Mouse (Mus musculus) lung, adult 2 months (tissue): ENCODE results near the gene Zfp978. TPM values are rescaled to one million over a fixed set of nuclear protein-coding genes. Genes with fewer than 3 reads are reported as not detected.
"Not testable (repeated sequence)": the region's sequence is repeated elsewhere in the genome, so short reads cannot be mapped to it uniquely, and the experiment has no call there.

Experiments used
- DNase-seq: peaks from one replicate; pipeline ENCODE4 v3.0.0; 2022
- H3K4me1 ChIP-seq: fragments of 200-500 bp; 2 replicates; pipeline ENCODE4 v1.6.1; 2011; ENCODE audit warnings: low read length; ENCODE audit not compliant: control insufficient read depth, insufficient read depth
- H3K4me3 ChIP-seq: fragments of 200-500 bp; replicated peaks from 2 replicates; pipeline ENCODE3; 2011; ENCODE audit warnings: low read depth, mild to moderate bottlenecking, control low read depth, low read length; ENCODE audit errors: extremely low read depth
- CTCF ChIP-seq: fragments of 200-500 bp; IDR thresholded peaks from 2 replicates; pipeline ENCODE4 v1.5.1; 2011; ENCODE audit warnings: mild to moderate bottlenecking, low read length, control low read depth; ENCODE audit not compliant: insufficient read depth
- POLR2A ChIP-seq: fragments of 200-500 bp; IDR thresholded peaks from 2 replicates; pipeline ENCODE4 v1.6.1; 2011; ENCODE audit warnings: low read depth, mild to moderate bottlenecking, control low read depth, low read length, borderline replicate concordance; ENCODE audit errors: extremely low read depth
- WGBS: fragments of 180-500 bp; shearing (Covaris S2); methylation state at CpG from one replicate; pipeline ENCODE4 v1.1.7; 2018; 5-methylcytosine and 5-hydroxymethylcytosine counted together
- polyA plus RNA-seq: library from polyadenylated mRNA; depleted of rRNA; stranded (reverse); fragments of >200 nt; gene quantifications from 2 replicates; pipeline ENCODE4 v1.2.3, GENCODE M21; 2012; rRNA removed

Gene Zfp978
- polyA plus RNA-seq, 1 experiment: not detected

- H3K4me3 ChIP-seq: no peak overlapping the region
- TF ChIP-seq POLR2A (no peak), CTCF (no peak)
- no peaks in the 10 kb centered on the region for H3K4me1 ChIP-seq
- 49% methylated on average over 4 of the region's 4 CpGs for WGBS
- DNase-seq: no peak
Measured at GRCm38 (mm10) chr4:147423641-147424298, 62.7 kb downstream of the Zfp978 start.

GRCm38 (mm10) chr4:147424404-147424803 lies 63.3 kb downstream of the Zfp978 start:
- not testable (repeated sequence) for H3K4me3 ChIP-seq, DNase-seq, H3K4me1 ChIP-seq
- 44% methylated on average over 3 of the region's 3 CpGs for whole genome bisulfite sequencing

GRCm38 (mm10) chr4:147425615-147426347 lies 64.7 kb downstream of the Zfp978 start:
- DNase-seq, H3K4me3 ChIP-seq, H3K4me1 ChIP-seq: not testable (repeated sequence)
- WGBS: 47% methylated on average over 5 of the region's 5 CpGs

- no peak overlapping the region for H3K4me3 ChIP-seq
- DNase-seq: no peak
- no peaks in the 10 kb centered on the region for H3K4me1 ChIP-seq
- TF ChIP-seq POLR2A: no peak
Measured at GRCm38 (mm10) chr4:147430651-147431050, 69.5 kb downstream of the Zfp978 start.

GRCm38 (mm10) chr4:147431696-147432442 lies 70.8 kb downstream of the Zfp978 start:
- not testable (repeated sequence) for H3K4me1 ChIP-seq, DNase-seq, H3K4me3 ChIP-seq
- WGBS: 65% methylated on average over 3 of the region's 3 CpGs

GRCm38 (mm10) chr4:147432443-147432790 lies 71.3 kb downstream of the Zfp978 start:
- WGBS: 92% methylated on average over 1 of the region's 1 CpGs
- Histone ChIP-seq H3K4me1 (no peaks in the 10 kb centered on the region), H3K4me3 (no peak overlapping the region)
- DNase-seq: no peak
- TF ChIP-seq CTCF (no peak), POLR2A (no peak)

GRCm38 (mm10) chr4:147433017-147433416 lies 71.9 kb downstream of the Zfp978 start:
- 37% methylated on average over 3 of the region's 3 CpGs for WGBS
- Histone ChIP-seq H3K4me1 (no peaks in the 10 kb centered on the region), H3K4me3 (no peak overlapping the region)
- DNase-seq: no peak
- no peak for TF ChIP-seq CTCF
- TF ChIP-seq POLR2A: no peak

GRCm38 (mm10) chr4:147433874-147434273 lies 72.8 kb downstream of the Zfp978 start:
- no peak for DNase-seq
- H3K4me1 ChIP-seq: no peaks in the 10 kb centered on the region
- 35% methylated on average over 2 of the region's 2 CpGs for WGBS
- TF ChIP-seq POLR2A: no peak
- no peak for TF ChIP-seq CTCF
- no peak overlapping the region for H3K4me3 ChIP-seq

Other genes with a start within 250 kb of the Zfp978 start
- gene Zfp991, start 229.3 kb upstream of the Zfp978 start, polyA plus RNA-seq: 0.08 and 0.28 TPM in 2 replicates
- not detected in 2 replicates for gene Zfp988, start 55.6 kb upstream of the Zfp978 start, polyA plus RNA-seq
- 0.15 and 0.31 TPM in 2 replicates for gene Zfp982, start 131.1 kb downstream of the Zfp978 start, polyA plus RNA-seq
- gene Gm16503, start 178.9 kb downstream of the Zfp978 start, polyA plus RNA-seq: 0.04 TPM in 1 of 2 replicates, not detected in the other
- not detected in 2 replicates for gene Zfp985, start 192.0 kb downstream of the Zfp978 start, polyA plus RNA-seq